ENCODE assay signal across 8 mouse cellular contexts in genomic region chr5:147186781-147187551, GRCm38 (mm10). TPM values are rescaled to one million over a fixed set of nuclear protein-coding genes. Genes with fewer than 3 reads are reported as not detected.
A peak's percentile ranks its signal among the peaks of the same experiment; 100 is the strongest.
DNase-seq lines count a peak whose midpoint lies in the region; ATAC-seq and TF ChIP-seq lines count a peak whose summit lies in the region.
"Had no signal": no experiment of that assay in that cellular context is flagged by ENCODE, and none has a peak within 500 bp of the region (broad histone marks: within the 10 kb centered on the region; RNA-seq: fewer than 3 reads in every experiment).

No protein-coding gene starts in this region.

- no peak for TF ChIP-seq POLR2A in thymus, adult 2 months (IDR thresholded peaks at IDR 0.05; ENCODE audit: control insufficient read depth, extremely low read depth, insufficient read depth, low read length, poor library complexity)

- no peak overlapping the region for H3K27ac ChIP-seq in lung, embryonic 16.5 days (ENCODE audit: low read length)
- H3K27ac ChIP-seq in hindbrain, postnatal 0 days: no peak overlapping the region
- no peak overlapping the region for H3K27ac ChIP-seq in midbrain, embryonic 15.5 days
- no peak overlapping the region for H3K27ac ChIP-seq in thymus, adult 2 months (ENCODE audit: control insufficient read depth, insufficient read depth, low read length)

- no peaks in the 10 kb centered on the region for H3K36me3 ChIP-seq in lung, embryonic 16.5 days (ENCODE audit: control insufficient read depth, insufficient read depth, low read length)
- no peaks in the 10 kb centered on the region for H3K36me3 ChIP-seq in hindbrain, postnatal 0 days (ENCODE audit: insufficient read depth, low read length)
- no peaks in the 10 kb centered on the region for H3K36me3 ChIP-seq in midbrain, embryonic 15.5 days (replicated peaks)
- H3K36me3 ChIP-seq in thymus, adult 2 months (ENCODE audit: control insufficient read depth, insufficient read depth, low read length): no peaks in the 10 kb centered on the region

- H3K9ac ChIP-seq in lung, embryonic 16.5 days (ENCODE audit: low read length): no peak overlapping the region
- H3K9ac ChIP-seq in hindbrain, postnatal 0 days (replicated peaks; ENCODE audit: low read length): no peak overlapping the region
- H3K9ac ChIP-seq in midbrain, embryonic 15.5 days: no peak overlapping the region

- no peak for ATAC-seq in lung, embryonic 16.5 days (ENCODE audit: low read depth)
- ATAC-seq in hindbrain, postnatal 0 days: peak; percentile 28; the same call in 1 of the 2 replicates
- peak; percentile 46; the same call in 1 of the 2 replicates for ATAC-seq in midbrain, embryonic 15.5 days (replicated peaks)

- DNase-seq in lung, postnatal 36 days: no peak
- DNase-seq in cerebellum, postnatal 36 days: peak; percentile 23 to 25
- DNase-seq in hindbrain, postnatal 0 days (ENCODE audit: low spot score): peak; percentile 59
- no peak for DNase-seq in thymus, adult 2 months
- no peak for DNase-seq in spleen, adult 18-20 months

- 1% methylated on average over 37 of the region's 37 CpGs for WGBS in lung, embryonic 16.5 days
- WGBS in hindbrain, postnatal 0 days: under 1% methylated on average over 37 of the region's 37 CpGs
- WGBS in midbrain, embryonic 15.5 days: under 1% methylated on average over 37 of the region's 37 CpGs
- WGBS in thymus, adult 2 months: 4% methylated on average over 37 of the region's 37 CpGs

- H3K27me3 ChIP-seq in lung, embryonic 16.5 days (ENCODE audit: control insufficient read depth, insufficient read depth, low read depth, low read length): peaks cover 79% of the 10 kb centered on the region
- H3K27me3 ChIP-seq in hindbrain, postnatal 0 days (ENCODE audit: insufficient read depth, low read length): peaks cover 53% of the 10 kb centered on the region
- peaks cover 87% of the 10 kb centered on the region for H3K27me3 ChIP-seq in midbrain, embryonic 15.5 days (replicated peaks)
- H3K27me3 ChIP-seq in thymus, adult 2 months (ENCODE audit: control insufficient read depth, insufficient read depth, low read length): peaks cover 29% of the 10 kb centered on the region

- H3K4me3 ChIP-seq in lung, embryonic 16.5 days (ENCODE audit: low read length): peak overlapping the region; percentile 27
- peak overlapping the region; percentile 35 for H3K4me3 ChIP-seq in hindbrain, postnatal 0 days (ENCODE audit: low read length)
- H3K4me3 ChIP-seq in midbrain, embryonic 15.5 days: peak overlapping the region; percentile 17
- no peak overlapping the region for H3K4me3 ChIP-seq in thymus, adult 2 months (ENCODE audit: control insufficient read depth, insufficient read depth, low read length)

- H3K4me2 ChIP-seq in lung, embryonic 16.5 days (ENCODE audit: low read depth, low read length): peak overlapping the region; percentile 35
- peak overlapping the region; percentile 54 for H3K4me2 ChIP-seq in hindbrain, postnatal 0 days (ENCODE audit: low read depth, low read length)
- peak overlapping the region; percentile 51 for H3K4me2 ChIP-seq in midbrain, embryonic 15.5 days

- TF ChIP-seq CTCF in hindbrain, postnatal 0 days (IDR thresholded peaks at IDR 0.05; ENCODE audit: low read depth): 0 out of 2 replicates have a peak, but pooled peaks have one; percentile 4
- TF ChIP-seq CTCF in thymus, adult 2 months (IDR thresholded peaks at IDR 0.05; ENCODE audit: borderline replicate concordance, control insufficient read depth, extremely low read depth, insufficient read depth, low read length, poor library complexity): no peak

- H3K4me1 ChIP-seq in lung, embryonic 16.5 days (replicated peaks; ENCODE audit: control insufficient read depth, insufficient read depth, low read length): peaks cover 8% of the 10 kb centered on the region
- H3K4me1 ChIP-seq in hindbrain, postnatal 0 days (ENCODE audit: insufficient read depth, low read length): peaks cover 6% of the 10 kb centered on the region; the same call in 1 of the 2 replicates
- H3K4me1 ChIP-seq in midbrain, embryonic 15.5 days: peaks cover 46% of the 10 kb centered on the region
- no peaks in the 10 kb centered on the region for H3K4me1 ChIP-seq in thymus, adult 2 months (replicated peaks; ENCODE audit: control insufficient read depth, insufficient read depth, low read length)

- H3K9me3 ChIP-seq in lung, embryonic 16.5 days (ENCODE audit: control insufficient read depth, low read length): no peaks in the 10 kb centered on the region
- H3K9me3 ChIP-seq in hindbrain, postnatal 0 days (ENCODE audit: low read length): peaks cover 3% of the 10 kb centered on the region; the same call in 1 of the 2 replicates
- H3K9me3 ChIP-seq in midbrain, embryonic 15.5 days: no peaks in the 10 kb centered on the region

RNA-seq across cellular contexts. Expression of gene Gsx1, which starts 1.5 kb away (rescaled TPM):
- polyA plus RNA-seq in lung, embryonic 16.5 days (2015; fragmentation: Nextera tagmentation; extraction: Ambion mirVana): not detected in 2 replicates
- 5.7 and 6.1 TPM in 2 replicates for total RNA-seq in hindbrain, postnatal 0 days (2014; rRNA removed)
- polyA plus RNA-seq in hindbrain, postnatal 0 days (2015; fragmentation: Nextera tagmentation; extraction: Ambion mirVana): 1.9 TPM in 2 replicates
- 5.5 and 6.7 TPM in 2 replicates for polyA plus RNA-seq in midbrain, embryonic 15.5 days (2015; fragmentation: Nextera tagmentation; extraction: Ambion mirVana)
- not detected in 2 replicates for polyA plus RNA-seq in thymus, adult 2 months (2012; rRNA removed)
- total RNA-seq: common myeloid progenitor, adult 5-6 weeks had no signal

Comparison
In these comparisons a context has a peak if more than half of its experiments do, and no peak if none do; other contexts are left out.
1. DNase-seq: peak in cerebellum, postnatal 36 days (2 of 2) and hindbrain, postnatal 0 days (single experiment); none in lung, postnatal 36 days (single experiment), thymus, adult 2 months (single experiment) and spleen, adult 18-20 months (0 of 2).
2. Peak in every context shown above with its lines, with median percentiles within 50 percentile points of each other: H3K4me2 ChIP-seq.